Mouse (Mus musculus): ENCODE results near the gene Trp53tg5. TPM values are rescaled to one million over a fixed set of nuclear protein-coding genes. Genes with fewer than 3 reads are reported as not detected.

The Trp53tg5 gene
- polyA plus RNA-seq, 1 experiment, result not detected

DNA sequence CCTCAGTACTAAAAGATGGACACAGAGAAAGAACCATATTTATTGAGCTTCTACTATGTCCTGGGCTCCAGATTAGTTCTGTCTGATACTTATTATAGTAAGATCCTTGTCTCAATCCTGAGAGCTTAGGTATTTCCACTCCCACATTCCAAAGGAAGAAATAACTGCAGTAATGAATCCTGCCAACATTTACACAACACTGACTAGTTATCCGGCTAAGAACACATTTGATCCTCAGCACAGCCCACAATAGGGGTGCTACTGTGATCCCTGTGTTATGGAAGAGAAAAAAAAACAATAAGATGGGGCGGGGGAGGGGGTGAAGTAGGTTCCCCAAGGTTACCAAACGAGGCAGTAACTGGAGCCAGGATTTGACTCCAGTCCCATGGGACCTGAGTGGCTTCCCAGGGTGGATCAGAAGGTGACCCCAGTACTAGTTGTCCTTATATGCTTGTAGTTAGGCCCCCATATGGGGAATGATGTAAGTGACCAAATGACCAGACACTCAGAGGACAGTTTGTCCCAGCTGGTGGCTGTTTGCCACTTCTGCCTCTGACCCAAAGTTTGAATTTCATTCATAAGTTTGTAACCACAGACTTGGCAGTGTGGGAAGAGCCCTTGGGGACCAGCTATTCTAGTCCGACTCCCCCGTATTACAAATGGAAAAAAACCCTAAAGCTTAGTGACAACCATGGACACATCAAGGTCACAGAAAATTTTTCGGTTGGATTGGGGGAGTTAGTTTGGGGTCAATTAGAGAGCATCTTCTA is 17.9 kb downstream of the Trp53tg5 start:
- no peak overlapping the region for H3K9ac ChIP-seq (ENCODE audit: low read depth, poor library complexity, severe bottlenecking)
- no peak for TF ChIP-seq POLR2A (IDR thresholded peaks at IDR 0.05; ENCODE audit: insufficient read depth, low read length)
- TF ChIP-seq CTCF (IDR thresholded peaks at IDR 0.05; ENCODE audit: low read depth, low read length), result no peak
- no peak for TF ChIP-seq EP300 (IDR thresholded peaks at IDR 0.05; ENCODE audit: insufficient read depth, low read depth, low read length)
- H3K27me3 ChIP-seq (ENCODE audit: control insufficient read depth, insufficient read depth, low read length, poor library complexity, severe bottlenecking), result no peaks in the 10 kb centered on the region
- H3K4me1 ChIP-seq (ENCODE audit: control insufficient read depth, insufficient read depth, low read length), result peaks cover 17% of the 10 kb centered on the region
- no peaks in the 10 kb centered on the region for H3K36me3 ChIP-seq (ENCODE audit: control insufficient read depth, insufficient read depth, low read length, poor library complexity, severe bottlenecking)
- no peaks in the 10 kb centered on the region for H3K9me3 ChIP-seq (replicated peaks; ENCODE audit: control insufficient read depth, insufficient read depth, low read length, poor library complexity, severe bottlenecking)
- H3K27ac ChIP-seq (ENCODE audit: insufficient read depth, low read length), result no peak overlapping the region
- H3K4me3 ChIP-seq (ENCODE audit: low read depth, low read length), result no peak overlapping the region

DNA sequence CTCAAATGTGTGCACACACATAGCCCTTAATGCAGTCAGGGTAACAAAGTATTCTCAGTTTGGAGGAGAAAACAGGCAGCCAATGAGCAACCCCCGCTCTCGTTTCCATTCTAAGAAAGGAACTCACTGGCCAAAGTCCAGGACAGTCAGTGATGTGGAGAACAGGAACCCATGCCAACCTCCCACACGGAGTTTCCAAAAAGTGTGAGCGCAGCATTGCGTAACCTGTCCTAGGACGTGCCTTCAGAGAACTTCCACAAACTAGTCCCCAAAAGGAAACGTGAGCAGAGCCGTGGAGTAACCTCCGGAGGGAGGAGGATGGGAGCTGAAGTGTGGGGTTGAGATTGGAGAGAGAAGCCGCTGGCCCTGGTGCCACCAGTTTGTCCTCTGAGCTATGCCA is 18.7 kb downstream of the Trp53tg5 start:
- peaks cover 17% of the 10 kb centered on the region for H3K4me1 ChIP-seq (ENCODE audit: control insufficient read depth, insufficient read depth, low read length)
- H3K27me3 ChIP-seq (ENCODE audit: control insufficient read depth, insufficient read depth, low read length, poor library complexity, severe bottlenecking), result no peaks in the 10 kb centered on the region
- no peaks in the 10 kb centered on the region for H3K36me3 ChIP-seq (ENCODE audit: control insufficient read depth, insufficient read depth, low read length, poor library complexity, severe bottlenecking)
- H3K9me3 ChIP-seq (replicated peaks; ENCODE audit: control insufficient read depth, insufficient read depth, low read length, poor library complexity, severe bottlenecking), result no peaks in the 10 kb centered on the region
- 0 out of 2 replicates have a peak overlapping the region, but pooled peaks have one; percentile 27 for H3K27ac ChIP-seq (ENCODE audit: insufficient read depth, low read length)
- no peak overlapping the region for H3K4me3 ChIP-seq (ENCODE audit: low read depth, low read length)
- TF ChIP-seq POLR2A (IDR thresholded peaks at IDR 0.05; ENCODE audit: insufficient read depth, low read length) (no peak), EP300 (IDR thresholded peaks at IDR 0.05; ENCODE audit: insufficient read depth, low read depth, low read length) (no peak), CTCF (IDR thresholded peaks at IDR 0.05; ENCODE audit: low read depth, low read length) (no peak)
- no peak overlapping the region for H3K9ac ChIP-seq (ENCODE audit: low read depth, poor library complexity, severe bottlenecking)

DNA sequence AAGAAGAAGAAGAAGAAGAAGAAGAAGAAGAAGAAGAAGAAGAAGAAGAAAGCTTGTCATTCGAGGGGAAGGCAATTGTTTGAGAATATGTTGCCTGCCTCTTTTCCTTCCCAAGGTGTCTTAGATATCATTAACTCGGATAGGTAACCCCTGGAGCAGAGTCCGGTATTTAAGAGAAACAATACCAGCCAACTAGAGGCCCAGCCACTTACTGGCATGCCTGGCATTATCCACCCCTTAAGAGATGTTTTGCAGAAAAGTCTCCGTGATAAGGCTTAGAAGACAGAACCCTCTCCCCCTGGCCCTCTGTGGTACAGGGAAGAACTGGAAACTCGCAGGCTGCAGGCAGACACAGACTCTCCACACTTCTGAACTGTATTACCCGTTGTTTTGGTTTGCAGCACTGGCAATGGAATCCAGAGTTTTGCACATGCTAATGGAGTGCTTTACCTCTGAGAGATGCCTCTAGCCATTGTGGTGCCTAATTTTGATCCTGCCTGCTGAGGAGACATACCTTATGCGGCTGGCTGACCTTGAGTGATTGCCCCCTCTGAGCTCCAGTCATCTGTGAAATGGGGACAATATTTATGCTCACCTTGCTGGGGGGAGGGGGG is 19.5 kb downstream of the Trp53tg5 start:
- H3K27me3 ChIP-seq (ENCODE audit: control insufficient read depth, insufficient read depth, low read length, poor library complexity, severe bottlenecking), result no peaks in the 10 kb centered on the region
- H3K9ac ChIP-seq (ENCODE audit: low read depth, poor library complexity, severe bottlenecking), result no peak overlapping the region
- no peaks in the 10 kb centered on the region for H3K9me3 ChIP-seq (replicated peaks; ENCODE audit: control insufficient read depth, insufficient read depth, low read length, poor library complexity, severe bottlenecking)
- H3K36me3 ChIP-seq (ENCODE audit: control insufficient read depth, insufficient read depth, low read length, poor library complexity, severe bottlenecking), result no peaks in the 10 kb centered on the region
- H3K4me3 ChIP-seq (ENCODE audit: low read depth, low read length), result no peak overlapping the region
- peaks cover 17% of the 10 kb centered on the region for H3K4me1 ChIP-seq (ENCODE audit: control insufficient read depth, insufficient read depth, low read length)
- no peak for TF ChIP-seq POLR2A (IDR thresholded peaks at IDR 0.05; ENCODE audit: insufficient read depth, low read length)
- peak; percentile 91 for TF ChIP-seq EP300 (IDR thresholded peaks at IDR 0.05; ENCODE audit: insufficient read depth, low read depth, low read length)
- no peak for TF ChIP-seq CTCF (IDR thresholded peaks at IDR 0.05; ENCODE audit: low read depth, low read length)
- peak overlapping the region; percentile 27 for H3K27ac ChIP-seq (ENCODE audit: insufficient read depth, low read length)

DNA sequence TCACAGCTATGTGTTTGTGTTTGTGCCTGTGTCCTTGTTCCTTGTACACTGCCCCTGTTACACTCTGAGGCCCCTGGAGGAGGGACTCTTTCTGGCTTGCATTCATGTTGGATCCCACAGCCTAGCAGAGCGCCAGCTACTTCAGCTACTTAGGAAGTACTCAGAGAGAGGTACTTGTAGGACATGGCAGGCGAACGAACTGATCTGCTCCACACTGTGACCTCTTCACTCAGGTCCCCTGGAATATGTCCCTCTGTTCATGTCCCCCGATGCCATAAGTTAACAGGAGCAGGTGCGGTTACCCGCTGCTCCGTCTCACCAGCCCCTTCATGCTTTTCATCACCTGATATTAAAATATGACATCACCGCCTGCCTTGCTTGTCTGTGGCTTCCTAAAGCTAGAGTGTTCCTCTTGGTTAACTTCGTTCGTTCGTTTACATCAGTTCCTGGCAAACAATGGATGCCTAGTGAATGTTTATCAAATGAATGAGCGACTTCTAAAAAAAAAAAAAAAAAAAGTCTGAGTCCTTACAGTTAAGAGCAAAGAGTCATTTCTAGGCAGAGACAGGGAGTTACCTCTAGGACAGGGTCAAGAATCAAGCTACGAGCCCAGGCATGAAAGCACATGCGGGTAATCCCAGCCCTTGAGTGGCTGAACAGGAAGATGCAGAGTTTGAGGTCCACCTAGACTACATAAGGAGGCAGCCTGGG is 20.3 kb downstream of the Trp53tg5 start:
- TF ChIP-seq EP300 (IDR thresholded peaks at IDR 0.05; ENCODE audit: insufficient read depth, low read depth, low read length), result no peak
- no peak for TF ChIP-seq POLR2A (IDR thresholded peaks at IDR 0.05; ENCODE audit: insufficient read depth, low read length)
- TF ChIP-seq CTCF (IDR thresholded peaks at IDR 0.05; ENCODE audit: low read depth, low read length), result no peak
- no peak overlapping the region for H3K9ac ChIP-seq (ENCODE audit: low read depth, poor library complexity, severe bottlenecking)
- no peaks in the 10 kb centered on the region for H3K36me3 ChIP-seq (ENCODE audit: control insufficient read depth, insufficient read depth, low read length, poor library complexity, severe bottlenecking)
- H3K4me1 ChIP-seq (ENCODE audit: control insufficient read depth, insufficient read depth, low read length), result peaks cover 17% of the 10 kb centered on the region
- H3K4me3 ChIP-seq (ENCODE audit: low read depth, low read length), result no peak overlapping the region
- peak overlapping the region; percentile 49; the same call in 1 of the 2 replicates for H3K27ac ChIP-seq (ENCODE audit: insufficient read depth, low read length)
- H3K9me3 ChIP-seq (replicated peaks; ENCODE audit: control insufficient read depth, insufficient read depth, low read length, poor library complexity, severe bottlenecking), result no peaks in the 10 kb centered on the region
- no peaks in the 10 kb centered on the region for H3K27me3 ChIP-seq (ENCODE audit: control insufficient read depth, insufficient read depth, low read length, poor library complexity, severe bottlenecking)

DNA sequence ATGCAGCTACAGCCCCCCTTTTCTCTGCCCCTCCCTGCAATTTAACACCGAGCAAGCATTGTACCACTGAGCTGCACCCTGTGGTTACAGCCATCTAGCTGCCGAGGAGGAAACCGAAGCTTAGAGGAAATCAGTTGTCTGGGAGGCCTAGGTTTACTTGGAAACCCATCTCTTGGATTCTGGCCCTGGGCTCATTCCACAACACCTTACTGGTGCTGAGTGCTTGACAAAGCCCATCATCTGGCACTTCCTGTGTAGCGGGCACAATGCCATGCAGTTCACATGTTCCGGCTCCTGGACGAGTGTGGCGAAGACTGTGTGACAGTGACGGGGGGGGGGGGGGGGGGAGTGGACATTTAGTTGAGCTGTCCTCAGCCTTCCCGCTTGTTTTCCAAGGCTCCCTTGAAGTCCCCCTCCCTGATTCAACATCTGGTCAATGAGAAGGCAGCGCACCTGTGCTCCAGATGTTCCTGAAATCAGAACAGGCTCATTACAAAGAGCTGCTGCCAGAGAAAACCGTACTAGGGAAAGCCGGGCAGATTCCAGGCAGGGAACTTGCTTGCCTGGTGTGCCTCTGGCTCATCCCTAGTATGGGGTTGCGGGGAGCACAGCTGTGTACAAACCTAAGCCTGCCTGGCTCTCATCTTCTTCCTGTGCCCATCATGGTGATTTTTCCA is 21.4 kb downstream of the Trp53tg5 start:
- no peak overlapping the region for H3K4me3 ChIP-seq (ENCODE audit: low read depth, low read length)
- peak overlapping the region; percentile 80 for H3K27ac ChIP-seq (ENCODE audit: insufficient read depth, low read length)
- H3K4me1 ChIP-seq (ENCODE audit: control insufficient read depth, insufficient read depth, low read length), result peaks cover 17% of the 10 kb centered on the region
- no peak overlapping the region for H3K9ac ChIP-seq (ENCODE audit: low read depth, poor library complexity, severe bottlenecking)
- H3K27me3 ChIP-seq (ENCODE audit: control insufficient read depth, insufficient read depth, low read length, poor library complexity, severe bottlenecking), result no peaks in the 10 kb centered on the region
- H3K36me3 ChIP-seq (ENCODE audit: control insufficient read depth, insufficient read depth, low read length, poor library complexity, severe bottlenecking), result no peaks in the 10 kb centered on the region
- H3K9me3 ChIP-seq (replicated peaks; ENCODE audit: control insufficient read depth, insufficient read depth, low read length, poor library complexity, severe bottlenecking), result no peaks in the 10 kb centered on the region
- no peak for TF ChIP-seq EP300 (IDR thresholded peaks at IDR 0.05; ENCODE audit: insufficient read depth, low read depth, low read length)
- TF ChIP-seq CTCF (IDR thresholded peaks at IDR 0.05; ENCODE audit: low read depth, low read length), result no peak
- TF ChIP-seq POLR2A (IDR thresholded peaks at IDR 0.05; ENCODE audit: insufficient read depth, low read length), result no peak
